Mouse (Mus musculus) leukemia stem cell, adult 10-12 weeks (primary cell): Measurements from ENCODE around the gene Tmem109. TPM values are rescaled to one million over a fixed set of nuclear protein-coding genes. Genes with fewer than 3 reads are reported as not detected.

ENCODE experiments used
- polyA plus RNA-seq: library from polyadenylated mRNA; stranded (reverse); fragments of >175 nt; gene quantifications from 2 replicates; pipeline ENCODE4 v1.2.3, GENCODE M21; 2012; ENCODE audit warnings: low replicate concordance

Gene Tmem109
- 33.2 and 56.1 TPM in 2 replicates for polyA plus RNA-seq

GRCm38 (mm10) chr19:10881426-10882154 is at the start of gene Tmem109:
Gene Tmem109, minus strand, starts transcription at chr19:10882001.

DNA sequence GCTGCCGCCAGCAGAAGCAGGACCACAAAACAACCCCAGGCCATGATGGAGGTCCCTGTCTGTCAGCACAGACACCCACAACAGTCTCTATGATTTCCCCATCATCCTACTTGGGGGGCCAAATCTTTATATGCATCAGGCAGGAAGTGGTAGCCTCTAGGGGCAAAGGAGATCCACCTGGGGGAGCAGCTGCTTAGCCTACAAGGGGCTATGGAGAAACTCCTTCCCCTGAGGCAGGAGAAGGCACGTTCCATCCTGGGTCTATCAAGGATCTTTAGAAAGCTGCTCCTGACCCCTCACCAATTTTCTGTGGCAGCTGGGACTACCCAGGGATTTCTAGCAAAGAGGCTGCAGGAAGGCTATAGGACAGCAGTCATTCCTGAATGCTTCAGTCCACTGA is 38.7 kb upstream of the Tmem109 start, which contains the start of gene Zp1:
TSS of gene Zp1 (minus strand) at position 101 of the 400 bp plus-strand sequence.

DNA sequence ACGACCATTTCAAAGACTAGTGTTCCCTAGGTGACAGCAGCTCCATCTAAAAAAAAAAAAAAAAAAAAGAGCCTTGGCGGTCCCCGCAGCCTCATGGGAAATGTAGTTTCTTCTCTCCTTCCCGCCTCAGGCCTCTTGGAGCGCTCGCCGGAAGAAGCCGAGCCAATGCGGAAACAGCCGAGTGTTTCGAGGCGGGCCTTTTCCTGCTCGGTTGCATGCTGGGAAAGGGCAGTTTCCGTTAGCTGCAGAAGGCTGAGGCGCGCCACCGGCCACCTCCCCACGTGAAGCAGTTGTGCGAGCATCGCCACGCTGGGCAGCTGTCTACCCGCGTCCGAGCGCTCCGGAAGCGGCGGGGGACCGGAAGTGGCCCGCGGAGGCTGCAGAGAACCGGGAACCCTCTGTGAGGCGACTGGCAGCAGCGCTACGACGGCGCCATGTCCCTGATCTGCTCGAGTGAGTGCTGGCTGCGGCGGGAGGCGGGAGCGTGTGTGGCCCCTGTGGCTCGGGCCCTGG is 13.3 kb upstream of the Tmem109 start, which contains the start of gene Prpf19:
TSS of gene Prpf19 (plus strand) at position 216 of the 513 bp plus-strand sequence.

GRCm38 (mm10) chr19:10869886-10870527 is 11.8 kb downstream of the Tmem109 start, which contains the start of gene Tmem132a:
Gene Tmem132a, minus strand, starts transcription at chr19:10869940.

DNA sequence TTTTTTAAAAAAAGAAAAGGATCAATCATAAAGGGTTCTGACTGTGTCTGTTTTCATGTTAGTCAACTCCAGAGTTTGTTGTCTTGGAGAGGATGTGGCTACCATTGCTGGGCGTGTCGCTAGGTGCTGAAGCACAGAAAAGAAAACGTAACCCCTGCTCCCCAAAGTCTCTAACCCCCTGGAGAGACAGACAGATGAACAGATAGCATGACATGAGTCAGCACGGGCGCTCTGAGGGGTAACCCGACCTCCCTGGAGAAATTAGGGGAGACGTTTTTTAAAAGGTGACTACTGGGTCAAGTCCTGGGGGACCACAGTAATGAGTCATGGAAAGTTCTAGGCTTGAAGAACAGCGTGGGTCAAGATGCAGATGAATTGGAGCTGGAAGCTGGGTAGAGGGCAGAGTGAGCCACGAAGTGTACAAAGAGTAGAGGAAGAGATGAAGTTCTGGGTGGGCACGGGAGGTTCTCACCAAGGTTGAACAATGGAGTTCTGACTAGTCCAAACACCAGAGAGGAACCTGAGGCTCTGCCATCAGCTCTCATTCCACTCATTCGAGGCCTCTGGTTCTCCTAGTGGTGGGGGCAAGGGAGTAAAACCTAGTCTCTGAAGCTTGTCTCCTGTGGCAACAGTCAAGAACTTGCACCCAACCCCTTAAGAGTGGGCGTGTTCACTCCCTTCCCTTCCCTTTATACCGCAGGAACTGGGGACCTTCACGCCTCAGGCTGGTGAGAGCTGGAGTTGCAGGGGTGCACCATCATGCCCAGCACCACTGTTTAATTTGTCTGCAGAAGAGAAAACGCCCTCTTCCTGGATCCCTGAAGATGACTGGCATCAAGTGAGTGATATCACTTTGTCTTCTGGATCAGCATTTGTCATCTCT is 42.5 kb downstream of the Tmem109 start, which contains the start of gene Slc15a3:
TSS of gene Slc15a3 (plus strand) at position 718 of the 883 bp plus-strand sequence.

GRCm38 (mm10) chr19:10829436-10830175 is 52.2 kb downstream of the Tmem109 start, which contains the start of gene Cd6:
Gene Cd6, minus strand, starts transcription at chr19:10830058.

Other genes with a start within 250 kb of the Tmem109 start
- 2.5 and 4.1 TPM in 2 replicates for gene Vwce, start 247.8 kb downstream of the Tmem109 start, polyA plus RNA-seq
- gene Pga5, start 203.9 kb downstream of the Tmem109 start, polyA plus RNA-seq = not detected in 2 replicates
- 48.0 and 70.3 TPM in 2 replicates for gene Vps37c, start 193.3 kb downstream of the Tmem109 start, polyA plus RNA-seq
- gene Cd5, start 143.0 kb downstream of the Tmem109 start, polyA plus RNA-seq = 10.7 and 14.3 TPM in 2 replicates
- gene Cd6, start 51.9 kb downstream of the Tmem109 start, polyA plus RNA-seq = 2.9 and 8.2 TPM in 2 replicates
- gene Slc15a3, start 42.3 kb downstream of the Tmem109 start, polyA plus RNA-seq = 19.9 and 26.4 TPM in 2 replicates
- 1.3 and 1.8 TPM in 2 replicates for gene Tmem132a, start 12.1 kb downstream of the Tmem109 start, polyA plus RNA-seq
- gene Prpf19, start 13.2 kb upstream of the Tmem109 start, polyA plus RNA-seq = 47.7 and 50.8 TPM in 2 replicates
- not detected in 2 replicates for gene Zp1, start 38.6 kb upstream of the Tmem109 start, polyA plus RNA-seq
- 0.07 TPM in 1 of 2 replicates, not detected in the other for gene Ptgdr2, start 55.2 kb upstream of the Tmem109 start, polyA plus RNA-seq
- gene Ccdc86, start 67.3 kb upstream of the Tmem109 start, polyA plus RNA-seq = 37.0 and 57.1 TPM in 2 replicates
- gene Ms4a10, start 92.7 kb upstream of the Tmem109 start, polyA plus RNA-seq = not detected in 2 replicates
- gene Ms4a15, start 111.2 kb upstream of the Tmem109 start, polyA plus RNA-seq = 0.61 TPM in 1 of 2 replicates, not detected in the other
- not detected in 2 replicates for gene Ms4a18, start 136.0 kb upstream of the Tmem109 start, polyA plus RNA-seq
- not detected in 2 replicates for gene Ms4a8a, start 199.1 kb upstream of the Tmem109 start, polyA plus RNA-seq
- gene 1700017D01Rik, start 248.9 kb upstream of the Tmem109 start, polyA plus RNA-seq = not detected in 2 replicates